Mouse (Mus musculus) testis, postnatal 10 days (tissue): Measurements from ENCODE around the gene Ascl2.

Source experiments
- DNase-seq: peaks from one replicate; pipeline ENCODE4 v3.0.0; 2021; ENCODE audit warnings: low spot score

Ascl2 gene

DNA sequence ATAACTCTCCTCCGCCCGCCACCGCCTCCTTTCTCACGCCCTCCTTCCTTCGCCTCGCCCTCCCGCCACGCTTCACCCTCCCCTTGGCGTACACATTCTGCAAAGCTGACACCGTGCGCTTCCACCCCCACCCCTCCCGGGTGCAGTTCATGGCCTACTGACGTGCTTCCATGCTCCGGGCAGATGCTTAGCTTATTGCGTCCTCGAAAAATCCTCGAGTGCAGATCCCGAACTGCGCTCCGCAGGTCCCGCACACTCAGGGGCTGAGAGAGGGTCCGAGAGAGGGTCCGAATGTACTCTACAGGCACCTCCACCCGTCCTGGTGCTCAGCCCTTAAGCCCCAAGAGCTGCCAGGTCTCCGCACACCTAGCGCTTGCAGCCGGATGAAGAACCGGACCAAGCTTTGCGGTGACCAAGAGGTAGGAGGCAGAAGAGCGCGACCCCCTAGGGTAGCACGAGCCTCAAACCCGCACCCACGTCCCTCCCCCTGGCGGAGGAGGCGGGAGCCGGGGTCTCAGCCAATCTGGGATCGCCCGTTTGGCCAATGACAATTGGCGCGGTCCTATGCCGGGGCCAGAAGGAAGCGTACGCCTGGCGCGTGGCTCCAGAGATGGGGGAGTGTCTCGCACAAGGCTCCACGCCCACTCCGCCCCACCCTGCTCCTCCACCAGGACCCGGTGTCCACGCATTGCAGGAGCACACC lies at the start of gene Ascl2:
Ascl2 (minus strand) TSS at position 456 of the 703 bp plus-strand sequence.
- DNase-seq = peak; percentile 53

DNA sequence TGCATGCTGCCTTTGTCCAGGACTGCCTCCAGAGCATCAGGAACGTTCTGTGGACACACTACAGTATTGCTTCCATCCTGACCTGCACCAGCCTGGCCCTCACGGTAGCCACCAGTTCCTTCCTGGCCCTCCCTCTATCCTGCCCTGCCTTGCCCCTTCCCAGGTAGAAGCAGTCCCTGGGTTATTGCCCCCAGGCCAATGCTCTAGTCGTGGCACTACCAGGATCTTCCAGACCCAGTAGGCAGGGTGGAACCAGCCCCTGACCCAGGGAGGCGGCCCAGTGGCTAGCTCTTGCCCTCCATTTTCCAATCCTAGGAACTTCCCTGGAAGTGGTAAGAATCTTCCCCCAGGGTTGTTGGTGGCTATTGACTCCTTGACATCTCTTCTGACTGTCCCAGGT lies 48.1 kb upstream of the Ascl2 start:
- no peak for DNase-seq

- DNase-seq = no peak
Observed at GRCm38 (mm10) chr7:143016424-143017142, 47.5 kb upstream of the Ascl2 start.

GRCm38 (mm10) chr7:143015755-143016423 lies 46.8 kb upstream of the Ascl2 start:
- peak; percentile 70 for DNase-seq

GRCm38 (mm10) chr7:143014862-143015659 lies 46.0 kb upstream of the Ascl2 start:
- peak; percentile 54 for DNase-seq

DNA sequence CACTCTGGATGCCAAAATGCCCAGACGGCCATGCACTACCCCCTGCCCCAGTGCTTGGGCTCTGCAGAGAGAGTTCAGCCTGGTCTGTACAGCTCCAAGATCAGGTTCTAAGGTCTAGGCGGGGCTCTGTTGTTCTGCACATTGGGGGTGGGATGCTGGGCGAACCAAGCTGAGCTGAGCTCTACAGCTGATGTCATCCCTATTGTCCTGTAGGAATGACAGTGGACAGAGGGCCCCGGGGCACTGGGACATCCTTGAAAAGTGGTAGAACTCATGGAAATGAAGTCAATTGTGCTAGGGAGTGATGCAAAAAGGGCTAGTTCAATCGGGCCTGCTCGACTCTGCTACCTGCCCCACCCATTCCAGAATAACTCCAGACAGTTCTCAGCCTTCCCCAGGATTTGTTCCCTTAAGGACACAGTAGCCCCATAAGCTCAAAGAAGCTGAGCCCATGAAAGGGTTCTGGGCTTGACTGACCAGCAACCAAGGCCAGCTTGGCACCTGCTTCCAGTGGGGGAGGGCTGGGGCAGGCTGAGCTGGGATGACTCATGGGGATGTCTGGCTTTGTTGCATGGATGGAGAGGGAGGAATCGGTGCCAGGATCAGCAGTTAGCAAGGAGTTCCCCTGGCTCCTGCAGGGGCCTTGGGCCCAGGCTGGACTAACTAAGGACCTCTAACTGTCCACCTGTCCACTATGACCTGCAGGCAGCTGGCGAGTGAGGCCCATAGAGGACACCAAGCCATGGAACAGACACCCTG lies 44.5 kb upstream of the Ascl2 start:
- DNase-seq = peak; percentile 70

DNA sequence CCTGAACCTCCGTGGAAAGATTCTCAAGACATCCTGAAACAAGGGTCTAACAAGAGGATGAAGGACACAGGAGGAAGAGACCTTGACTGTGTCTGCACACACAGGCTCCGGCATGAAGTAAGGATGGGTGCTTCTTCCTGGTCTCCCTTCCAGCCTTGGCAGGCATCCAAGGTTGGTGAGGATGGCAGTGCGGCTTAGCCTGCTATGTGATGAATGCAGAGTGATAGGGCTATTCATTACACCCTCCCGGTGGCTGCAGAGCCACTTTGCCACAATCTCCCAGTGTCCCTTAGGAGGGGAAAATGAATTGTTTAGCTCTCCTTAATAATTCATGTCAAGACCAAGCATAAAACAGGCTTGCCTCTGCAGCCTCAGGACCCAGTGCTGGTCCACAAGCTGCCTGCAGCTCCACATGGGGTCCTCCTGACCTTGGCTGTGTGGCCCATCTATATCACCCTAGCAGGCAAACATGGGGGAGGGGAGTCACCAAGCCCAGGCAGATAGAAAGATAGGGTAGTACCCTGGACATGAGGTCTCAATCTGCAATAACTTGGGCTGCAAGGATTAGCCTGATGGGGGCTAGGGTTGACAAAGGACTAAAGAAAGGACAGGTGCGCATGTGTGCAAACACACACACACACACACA lies 43.3 kb upstream of the Ascl2 start:
- DNase-seq = peak; percentile 56

DNA sequence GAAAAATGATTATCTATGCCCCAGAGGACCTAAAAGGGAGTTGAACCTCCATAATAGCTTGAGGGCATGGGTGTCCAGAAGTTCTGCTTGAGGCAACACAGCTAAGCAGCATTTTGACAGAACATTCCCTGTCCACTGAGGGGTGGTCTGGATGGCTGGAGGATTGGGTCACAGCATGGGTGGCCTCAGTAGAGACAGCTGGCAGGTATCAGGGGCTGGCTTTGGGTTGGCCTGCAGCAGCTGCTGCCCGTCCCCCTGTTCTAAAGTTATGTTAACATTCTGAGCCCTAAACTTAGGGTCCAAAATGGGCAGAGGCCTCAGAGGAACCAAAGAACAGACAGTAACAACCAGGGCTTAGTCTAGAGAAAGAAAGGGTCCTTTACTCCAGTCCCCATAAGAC lies 42.2 kb upstream of the Ascl2 start:
- DNase-seq = no peak

GRCm38 (mm10) chr7:143009996-143010395 lies 40.9 kb upstream of the Ascl2 start:
- DNase-seq = no peak

- DNase-seq = no peak
Observed at GRCm38 (mm10) chr7:143008996-143009665, 40.1 kb upstream of the Ascl2 start.

- DNase-seq = no peak
Observed at GRCm38 (mm10) chr7:143008370-143008926, 39.4 kb upstream of the Ascl2 start.

DNA sequence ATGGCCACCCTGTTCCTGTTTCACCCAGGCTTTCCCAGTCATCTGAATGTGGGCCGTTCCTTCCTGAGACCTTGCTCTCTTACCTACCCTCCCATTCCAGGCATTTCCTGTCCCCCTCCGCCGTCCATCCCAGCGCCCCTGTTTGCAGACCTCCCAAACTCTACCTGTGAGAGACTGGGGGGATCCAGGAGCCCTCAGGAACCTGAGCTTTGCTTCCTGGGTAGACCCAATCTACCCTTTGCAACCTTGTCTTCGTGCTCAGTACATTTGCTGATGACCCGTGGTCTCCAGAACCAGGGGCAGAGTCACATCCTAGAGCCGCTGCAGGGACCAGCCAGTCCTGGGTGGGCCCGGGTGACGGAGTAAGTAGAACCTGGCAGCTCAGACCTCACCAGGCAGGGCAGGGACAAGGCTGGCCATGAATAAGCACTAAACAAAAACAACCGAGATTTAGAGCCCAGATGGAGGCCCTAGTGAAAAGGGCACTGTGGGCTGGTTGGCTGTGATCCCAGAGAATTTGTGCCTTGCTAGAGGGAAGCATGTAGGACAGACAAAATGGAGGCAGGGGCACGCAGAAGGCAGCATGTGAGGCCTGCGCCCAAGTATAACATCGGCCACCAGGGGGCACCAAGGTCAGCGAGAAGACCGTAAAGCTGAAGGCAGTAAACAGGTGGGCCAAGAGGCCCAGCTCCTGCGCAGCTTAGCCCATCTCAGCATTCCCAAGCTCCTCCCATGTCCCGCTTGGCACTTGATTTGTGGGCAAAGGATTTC lies 38.7 kb upstream of the Ascl2 start:
- DNase-seq = peak; percentile 98

GRCm38 (mm10) chr7:143006756-143007598 lies 37.9 kb upstream of the Ascl2 start:
- DNase-seq = no peak

DNA sequence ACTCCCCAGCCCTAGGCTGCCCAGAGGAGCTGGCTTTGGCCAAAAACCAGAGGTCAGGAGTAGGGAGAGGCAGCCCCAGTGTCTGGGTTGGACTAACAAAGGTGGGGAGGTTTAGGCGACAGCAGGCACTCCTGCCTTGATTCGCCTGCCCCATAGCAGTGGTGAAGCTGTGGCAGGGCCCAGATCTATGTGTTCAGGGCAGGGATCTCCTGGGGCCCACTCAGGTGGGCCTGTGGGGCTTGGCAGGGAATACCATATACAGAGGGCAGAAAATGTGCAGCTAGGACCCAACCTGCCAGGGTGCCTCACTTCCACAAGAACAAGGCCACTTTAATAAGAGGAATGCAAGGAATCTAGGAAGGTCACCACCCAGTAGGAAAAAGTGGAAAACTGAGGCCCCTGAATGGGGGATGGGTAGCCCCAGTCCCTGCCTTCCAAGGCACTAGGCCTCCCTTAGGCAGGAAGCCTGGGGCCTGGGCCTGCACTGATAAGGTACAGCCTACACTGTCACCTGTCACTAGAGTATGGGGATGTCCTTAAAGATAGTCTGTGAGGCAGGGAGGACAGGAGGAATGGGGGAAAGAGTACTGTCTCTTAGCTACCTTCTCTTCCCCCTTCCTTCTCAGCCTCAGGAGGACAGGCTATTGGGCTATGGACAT lies 37.2 kb upstream of the Ascl2 start:
- DNase-seq = no peak

DNA sequence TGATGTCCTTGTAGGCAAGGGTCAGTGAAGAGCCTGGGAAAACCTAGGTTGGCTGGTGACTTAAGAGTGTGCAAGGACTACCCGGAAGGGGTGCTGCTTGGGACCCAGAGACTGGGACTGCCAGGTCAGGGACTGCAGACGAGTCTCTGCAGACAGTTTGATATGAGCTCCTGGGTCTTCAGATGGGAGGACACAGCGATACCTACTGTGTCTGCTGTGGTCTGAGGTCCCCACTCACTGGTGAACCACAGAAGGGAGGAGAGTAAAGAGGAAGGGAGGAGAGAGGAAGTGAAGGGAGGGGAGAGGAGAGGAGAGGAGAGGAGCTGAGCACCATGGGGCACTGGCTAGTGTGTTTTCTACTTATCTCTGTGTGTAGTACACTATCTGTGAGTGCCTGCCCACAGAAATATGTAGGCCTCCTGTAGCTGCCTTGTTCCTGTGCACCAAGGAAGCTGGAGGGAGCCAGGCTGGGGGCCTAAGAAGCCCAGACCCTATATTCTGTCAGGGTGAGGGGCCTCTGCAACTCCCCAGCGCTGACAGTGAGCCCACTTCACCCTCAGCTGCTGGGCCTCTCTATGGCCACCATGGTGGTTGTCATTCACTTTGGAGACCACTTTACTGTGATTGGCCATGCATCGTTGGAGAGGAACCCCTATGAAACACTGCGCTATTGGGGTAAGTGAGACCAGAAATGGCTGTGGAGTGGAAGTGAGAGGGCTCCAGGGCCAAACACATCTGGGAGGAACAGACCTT lies 36.5 kb upstream of the Ascl2 start:
- no peak for DNase-seq

DNA sequence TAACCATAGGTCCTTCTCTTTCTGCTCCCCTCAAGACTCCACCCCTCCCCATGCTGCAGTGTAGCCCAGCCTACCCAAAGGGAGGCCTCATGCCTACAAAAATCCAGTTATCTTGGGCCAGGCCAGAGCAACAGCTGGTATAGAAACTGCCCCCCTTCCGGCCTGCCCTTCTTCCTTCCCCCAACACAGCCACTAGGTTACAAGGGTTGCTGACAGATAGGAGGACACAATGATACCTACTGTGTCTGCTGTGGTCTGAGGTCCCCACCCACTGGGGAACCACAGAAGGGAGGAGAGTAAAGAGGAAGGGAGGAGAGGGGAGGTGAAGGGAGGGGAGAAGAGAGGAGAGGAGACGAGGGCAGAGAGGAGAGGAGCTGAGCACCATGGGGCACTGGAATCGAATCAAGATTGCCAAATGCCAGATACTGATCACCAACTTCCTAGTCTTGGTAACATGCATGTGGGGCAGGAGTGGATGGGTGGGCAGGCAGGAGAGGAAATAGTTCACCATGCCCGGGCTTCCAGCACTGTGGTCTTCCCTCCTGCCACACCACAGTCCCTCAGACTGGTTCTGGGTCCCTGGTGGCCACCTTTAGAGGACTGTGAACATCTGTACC lies 35.8 kb upstream of the Ascl2 start, which contains the start of gene Tspan32:
Tspan32 (plus strand) TSS at position 320 of the 617 bp plus-strand sequence.
- DNase-seq = no peak
